Mouse (Mus musculus) forebrain, embryonic 10.5 days (tissue): ENCODE measurements around the gene Ahsg. TPM values are rescaled to one million over a fixed set of nuclear protein-coding genes. Genes with fewer than 3 reads are reported as not detected.
A peak's percentile ranks its signal among the peaks of the same experiment; 100 is the strongest.

Source experiments
- DNase-seq: peaks from one replicate; pipeline ENCODE4 v3.0.0-alpha.2; 2017; ENCODE audit warnings: low spot score; ENCODE audit errors: extremely low spot score
- H3K27ac ChIP-seq: fragments of 300-500 bp; sonication (generic); 2 replicates; pipeline ENCODE4 v1.5.1; 2016; ENCODE audit warnings: mild to moderate bottlenecking
- H3K27me3 ChIP-seq: fragments of 300-500 bp; sonication (generic); 2 replicates; pipeline ENCODE4 v1.6.1; 2016; ENCODE audit warnings: mild to moderate bottlenecking; ENCODE audit not compliant: poor library complexity, severe bottlenecking
- H3K36me3 ChIP-seq: fragments of 300-500 bp; sonication (generic); replicated peaks from 2 replicates; pipeline ENCODE4 v1.6.1; 2016; ENCODE audit warnings: mild to moderate bottlenecking, moderate library complexity
- H3K4me1 ChIP-seq: fragments of 300-500 bp; sonication (generic); 2 replicates; pipeline ENCODE4 v1.6.1; 2016
- H3K4me3 ChIP-seq: fragments of 300-500 bp; sonication (generic); 2 replicates; pipeline ENCODE4 v1.5.1; 2016; ENCODE audit warnings: mild to moderate bottlenecking, moderate library complexity
- H3K9me3 ChIP-seq: fragments of 300-500 bp; sonication (generic); 2 replicates; pipeline ENCODE4 v1.6.1; 2016; ENCODE audit warnings: mild to moderate bottlenecking, moderate library complexity
- WGBS: fragments of 180-500 bp; shearing (Covaris S2); methylation state at CpG from one replicate; pipeline ENCODE4 v1.1.7; 2016; 5-methylcytosine and 5-hydroxymethylcytosine counted together
- polyA plus RNA-seq: library from polyadenylated mRNA; unstranded; fragments of >200 nt; fragmentation: Nextera tagmentation; extraction: Ambion mirVana; gene quantifications from 2 replicates; pipeline ENCODE4 v1.2.1, GENCODE M21; 2016

Ahsg gene
- polyA plus RNA-seq, 1 experiment from 2014 or later: not detected

GRCm38 (mm10) chr16:22876218-22877043 lies 14.6 kb upstream of the Ahsg start:
- no peak for DNase-seq
- peaks cover 18% of the 10 kb centered on the region for H3K4me1 ChIP-seq
- H3K4me3 ChIP-seq: no peak overlapping the region
- H3K27ac ChIP-seq: no peak overlapping the region
- peaks cover 7% of the 10 kb centered on the region; the same call in 1 of the 2 replicates for H3K27me3 ChIP-seq
- no peaks in the 10 kb centered on the region for H3K9me3 ChIP-seq
- H3K36me3 ChIP-seq: peaks cover 23% of the 10 kb centered on the region
- WGBS: 55% methylated on average over 9 of the region's 9 CpGs

- H3K36me3 ChIP-seq: peaks cover 9% of the 10 kb centered on the region
These were observed 13.3 kb upstream of the Ahsg start for GRCm38 (mm10) chr16:22877660-22878390.

GRCm38 (mm10) chr16:22878716-22879115 lies 12.4 kb upstream of the Ahsg start:
- 81% methylated on average over 7 of the region's 7 CpGs for WGBS
- peaks cover 16% of the 10 kb centered on the region for H3K27me3 ChIP-seq
- H3K4me3 ChIP-seq: no peak overlapping the region
- H3K36me3 ChIP-seq: peaks cover under 1% of the 10 kb centered on the region; the same call in 1 of the 2 replicates
- no peaks in the 10 kb centered on the region for H3K9me3 ChIP-seq
- no peak for DNase-seq
- peaks cover 25% of the 10 kb centered on the region for H3K4me1 ChIP-seq
- H3K27ac ChIP-seq: no peak overlapping the region

More at GRCm38 (mm10) chr16:22877660-22878390, 13.3 kb upstream of the Ahsg start:
- peaks cover 25% of the 10 kb centered on the region for H3K4me1 ChIP-seq
- H3K4me3 ChIP-seq: no peak overlapping the region
- peaks cover 16% of the 10 kb centered on the region for H3K27me3 ChIP-seq
- WGBS: 85% methylated on average over 11 of the region's 11 CpGs
- H3K9me3 ChIP-seq: no peaks in the 10 kb centered on the region
- no peak for DNase-seq
- H3K27ac ChIP-seq: no peak overlapping the region

GRCm38 (mm10) chr16:22879945-22880595 lies 11.0 kb upstream of the Ahsg start:
- no peak overlapping the region for H3K4me3 ChIP-seq
- no peaks in the 10 kb centered on the region for H3K9me3 ChIP-seq
- no peaks in the 10 kb centered on the region for H3K36me3 ChIP-seq
- peaks cover 25% of the 10 kb centered on the region for H3K4me1 ChIP-seq
- WGBS: 66% methylated on average over 7 of the region's 7 CpGs
- H3K27me3 ChIP-seq: peaks cover 16% of the 10 kb centered on the region
- no peak for DNase-seq
- no peak overlapping the region for H3K27ac ChIP-seq

GRCm38 (mm10) chr16:22880900-22881299 lies 10.2 kb upstream of the Ahsg start:
- Histone ChIP-seq H3K27ac (0 out of 2 replicates have a peak overlapping the region, but pooled peaks have one; percentile 4), H3K36me3 (no peaks in the 10 kb centered on the region), H3K4me1 (peaks cover 31% of the 10 kb centered on the region), H3K4me3 (no peak overlapping the region), H3K9me3 (no peaks in the 10 kb centered on the region), H3K27me3 (peaks cover 16% of the 10 kb centered on the region)
- WGBS: under 1% methylated on average over 6 of the region's 6 CpGs
- peak; percentile 43 for DNase-seq

- Histone ChIP-seq H3K27me3 (peaks cover 16% of the 10 kb centered on the region), H3K27ac (no peak overlapping the region), H3K4me1 (peaks cover 35% of the 10 kb centered on the region), H3K4me3 (no peak overlapping the region), H3K9me3 (no peaks in the 10 kb centered on the region), H3K36me3 (no peaks in the 10 kb centered on the region)
- 69% methylated on average over 4 of the region's 4 CpGs for WGBS
- no peak for DNase-seq
These were observed 9.6 kb upstream of the Ahsg start for GRCm38 (mm10) chr16:22881487-22881886.

GRCm38 (mm10) chr16:22883441-22883840 lies 7.6 kb upstream of the Ahsg start:
- Histone ChIP-seq H3K27ac (no peak overlapping the region), H3K4me1 (peaks cover 35% of the 10 kb centered on the region), H3K4me3 (no peak overlapping the region), H3K36me3 (no peaks in the 10 kb centered on the region), H3K27me3 (peaks cover 16% of the 10 kb centered on the region), H3K9me3 (no peaks in the 10 kb centered on the region)
- no peak for DNase-seq
- 85% methylated on average over 5 of the region's 5 CpGs for WGBS

- DNase-seq: no peak
- H3K4me3 ChIP-seq: no peak overlapping the region
- no peaks in the 10 kb centered on the region for H3K9me3 ChIP-seq
- H3K27me3 ChIP-seq: peaks cover 9% of the 10 kb centered on the region
- H3K4me1 ChIP-seq: peaks cover 34% of the 10 kb centered on the region
- H3K36me3 ChIP-seq: no peaks in the 10 kb centered on the region
- WGBS: 60% methylated on average over 4 of the region's 4 CpGs
- no peak overlapping the region for H3K27ac ChIP-seq
These were observed 5.7 kb upstream of the Ahsg start for GRCm38 (mm10) chr16:22885356-22885755.

GRCm38 (mm10) chr16:22886726-22887125 lies 4.4 kb upstream of the Ahsg start:
- H3K27ac ChIP-seq: no peak overlapping the region
- no peak overlapping the region for H3K4me3 ChIP-seq
- DNase-seq: no peak
- 81% methylated on average over 3 of the region's 3 CpGs for WGBS
- no peaks in the 10 kb centered on the region for H3K36me3 ChIP-seq
- H3K4me1 ChIP-seq: peaks cover 20% of the 10 kb centered on the region
- H3K27me3 ChIP-seq: peaks cover 6% of the 10 kb centered on the region
- H3K9me3 ChIP-seq: no peaks in the 10 kb centered on the region

GRCm38 (mm10) chr16:22888835-22889234 lies 2.2 kb upstream of the Ahsg start:
- no peak for DNase-seq
- peaks cover 19% of the 10 kb centered on the region for H3K4me1 ChIP-seq
- H3K27ac ChIP-seq: no peak overlapping the region
- H3K27me3 ChIP-seq: no peaks in the 10 kb centered on the region
- 67% methylated on average over 4 of the region's 4 CpGs for WGBS
- H3K4me3 ChIP-seq: no peak overlapping the region
- H3K9me3 ChIP-seq: no peaks in the 10 kb centered on the region
- H3K36me3 ChIP-seq: no peaks in the 10 kb centered on the region

GRCm38 (mm10) chr16:22889716-22890115 lies 1.4 kb upstream of the Ahsg start:
- WGBS: 93% methylated on average over 8 of the region's 8 CpGs
- Histone ChIP-seq H3K4me1 (peaks cover 26% of the 10 kb centered on the region), H3K27me3 (no peaks in the 10 kb centered on the region), H3K9me3 (no peaks in the 10 kb centered on the region), H3K4me3 (no peak overlapping the region), H3K27ac (no peak overlapping the region), H3K36me3 (no peaks in the 10 kb centered on the region)
- no peak for DNase-seq

GRCm38 (mm10) chr16:22891733-22892154 lies 667 bp downstream of the Ahsg start:
- Histone ChIP-seq H3K9me3 (no peaks in the 10 kb centered on the region), H3K27me3 (no peaks in the 10 kb centered on the region), H3K4me3 (no peak overlapping the region), H3K27ac (no peak overlapping the region), H3K4me1 (peaks cover 16% of the 10 kb centered on the region), H3K36me3 (no peaks in the 10 kb centered on the region)
- no peak for DNase-seq
- 90% methylated on average over 8 of the region's 8 CpGs for WGBS
